Mouse (Mus musculus): ENCODE measurements around the gene Mip. TPM values are rescaled to one million over a fixed set of nuclear protein-coding genes. Genes with fewer than 3 reads are reported as not detected.

Mip gene
- polyA plus RNA-seq, 2 experiments: 0.17 to 0.88 TPM

- Histone ChIP-seq H3K36me3 (ENCODE audit: control insufficient read depth, insufficient read depth, low read length) (no peaks in the 10 kb centered on the region), H3K27ac (replicated peaks; ENCODE audit: low read depth, low read length) (peak overlapping the region; percentile 95), H3K27me3 (ENCODE audit: control insufficient read depth, insufficient read depth, low read length) (no peaks in the 10 kb centered on the region), H3K4me1 (ENCODE audit: control insufficient read depth, insufficient read depth, low read length) (peaks cover 13% of the 10 kb centered on the region), H3K9me3 (ENCODE audit: control insufficient read depth, low read length) (no peaks in the 10 kb centered on the region), H3K9ac (ENCODE audit: low read depth, low read length, severe bottlenecking) (peak overlapping the region; percentile 81; the same call in 1 of the 2 replicates), H3K4me3 (replicated peaks; ENCODE audit: low read length) (peak overlapping the region; percentile 74), H3K4me2 (replicated peaks; ENCODE audit: low read depth, low read length, severe bottlenecking) (peak overlapping the region; percentile 77)
- 7% methylated on average over 5 of the region's 5 CpGs for WGBS
- no peak for DNase-seq (ENCODE audit: low spot score)
- ATAC-seq (ENCODE audit: low FRiP score, low read depth): no peak
- TF ChIP-seq POLR2A (IDR thresholded peaks at IDR 0.05; ENCODE audit: borderline replicate concordance, extremely low read depth, insufficient read depth, insufficient read length): no peak
These were observed 5.5 kb downstream of the Mip start for GRCm38 (mm10) chr10:128231146-128231545.

GRCm38 (mm10) chr10:128231697-128232419 is 6.2 kb downstream of the Mip start, which contains the start of gene Timeless:
Gene Timeless, plus strand, starts transcription at chr10:128232065.
- Histone ChIP-seq H3K4me1 (ENCODE audit: control insufficient read depth, insufficient read depth, low read length) (peaks cover 13% of the 10 kb centered on the region), H3K36me3 (ENCODE audit: control insufficient read depth, insufficient read depth, low read length) (no peaks in the 10 kb centered on the region), H3K4me2 (replicated peaks; ENCODE audit: low read depth, low read length, severe bottlenecking) (peak within 1 kb of the TSS; percentile 77), H3K9me3 (ENCODE audit: control insufficient read depth, low read length) (no peaks in the 10 kb centered on the region), H3K27me3 (ENCODE audit: control insufficient read depth, insufficient read depth, low read length) (no peaks in the 10 kb centered on the region), H3K9ac (ENCODE audit: low read depth, low read length, severe bottlenecking) (peak within 1 kb of the TSS; percentile 81), H3K4me3 (replicated peaks; ENCODE audit: low read length) (peak within 1 kb of the TSS; percentile 74), H3K27ac (replicated peaks; ENCODE audit: low read depth, low read length) (peak within 1 kb of the TSS; percentile 95)
- DNase-seq (ENCODE audit: low spot score) (peak; percentile 80), ATAC-seq (ENCODE audit: low FRiP score, low read depth) (peak; percentile 93)
- WGBS: under 1% methylated on average over 49 of the region's 58 CpGs
- peak; percentile 85; the same call in 1 of the 2 replicates for TF ChIP-seq POLR2A (IDR thresholded peaks at IDR 0.05; ENCODE audit: borderline replicate concordance, extremely low read depth, insufficient read depth, insufficient read length)

GRCm38 (mm10) chr10:128232420-128232985 is 6.9 kb downstream of the Mip start:
- Histone ChIP-seq H3K9ac (ENCODE audit: low read depth, low read length, severe bottlenecking) (peak overlapping the region; percentile 81), H3K27me3 (ENCODE audit: control insufficient read depth, insufficient read depth, low read length) (no peaks in the 10 kb centered on the region), H3K27ac (replicated peaks; ENCODE audit: low read depth, low read length) (peak overlapping the region; percentile 95), H3K4me2 (replicated peaks; ENCODE audit: low read depth, low read length, severe bottlenecking) (peak overlapping the region; percentile 77), H3K36me3 (ENCODE audit: control insufficient read depth, insufficient read depth, low read length) (no peaks in the 10 kb centered on the region), H3K4me3 (replicated peaks; ENCODE audit: low read length) (peak overlapping the region; percentile 74), H3K9me3 (ENCODE audit: control insufficient read depth, low read length) (no peaks in the 10 kb centered on the region), H3K4me1 (ENCODE audit: control insufficient read depth, insufficient read depth, low read length) (peaks cover 11% of the 10 kb centered on the region)
- ATAC-seq (ENCODE audit: low FRiP score, low read depth) (peak; percentile 24; the same call in 1 of the 2 replicates), DNase-seq (ENCODE audit: low spot score) (peak; percentile 90)
- under 1% methylated on average over 14 of the region's 14 CpGs for WGBS
- TF ChIP-seq POLR2A (IDR thresholded peaks at IDR 0.05; ENCODE audit: borderline replicate concordance, extremely low read depth, insufficient read depth, insufficient read length): 0 out of 2 replicates have a peak, but pooled peaks have one; percentile 16

GRCm38 (mm10) chr10:128236321-128236720 is 10.7 kb downstream of the Mip start:
- no peak for ATAC-seq (ENCODE audit: low FRiP score, low read depth)
- DNase-seq (ENCODE audit: low spot score): peak; percentile 27
- TF ChIP-seq POLR2A (IDR thresholded peaks at IDR 0.05; ENCODE audit: borderline replicate concordance, extremely low read depth, insufficient read depth, insufficient read length): no peak
- Histone ChIP-seq H3K9me3 (ENCODE audit: control insufficient read depth, low read length) (no peaks in the 10 kb centered on the region), H3K4me2 (replicated peaks; ENCODE audit: low read depth, low read length, severe bottlenecking) (no peak overlapping the region), H3K27me3 (ENCODE audit: control insufficient read depth, insufficient read depth, low read length) (no peaks in the 10 kb centered on the region), H3K9ac (ENCODE audit: low read depth, low read length, severe bottlenecking) (0 out of 2 replicates have a peak overlapping the region, but pooled peaks have one; percentile 32), H3K4me3 (replicated peaks; ENCODE audit: low read length) (no peak overlapping the region), H3K36me3 (ENCODE audit: control insufficient read depth, insufficient read depth, low read length) (peaks cover 19% of the 10 kb centered on the region), H3K27ac (replicated peaks; ENCODE audit: low read depth, low read length) (no peak overlapping the region; the same call in 1 of the 2 replicates), H3K4me1 (ENCODE audit: control insufficient read depth, insufficient read depth, low read length) (no peaks in the 10 kb centered on the region; the same call in 1 of the 2 replicates)
- whole genome bisulfite sequencing: 25% methylated on average over 4 of the region's 4 CpGs

- Histone ChIP-seq H3K9me3 (ENCODE audit: control insufficient read depth, low read length) (no peaks in the 10 kb centered on the region), H3K27me3 (ENCODE audit: control insufficient read depth, insufficient read depth, low read length) (no peaks in the 10 kb centered on the region), H3K36me3 (ENCODE audit: control insufficient read depth, insufficient read depth, low read length) (peaks cover 34% of the 10 kb centered on the region), H3K9ac (ENCODE audit: low read depth, low read length, severe bottlenecking) (no peak overlapping the region), H3K4me3 (replicated peaks; ENCODE audit: low read length) (no peak overlapping the region), H3K4me1 (ENCODE audit: control insufficient read depth, insufficient read depth, low read length) (no peaks in the 10 kb centered on the region; the same call in 1 of the 2 replicates), H3K4me2 (replicated peaks; ENCODE audit: low read depth, low read length, severe bottlenecking) (no peak overlapping the region), H3K27ac (replicated peaks; ENCODE audit: low read depth, low read length) (no peak overlapping the region)
- DNase-seq (ENCODE audit: low spot score) (peak; percentile 49), ATAC-seq (ENCODE audit: low FRiP score, low read depth) (peak; percentile 25; the same call in 1 of the 2 replicates)
- 66% methylated on average over 15 of the region's 15 CpGs for WGBS
- no peak for TF ChIP-seq POLR2A (IDR thresholded peaks at IDR 0.05; ENCODE audit: borderline replicate concordance, extremely low read depth, insufficient read depth, insufficient read length)
These were observed 12.3 kb downstream of the Mip start for GRCm38 (mm10) chr10:128237807-128238480.
